Mouse (Mus musculus) cortical plate, adult 2 months (tissue): ENCODE measurements around the gene Fam69b.

ENCODE experiments used
- CTCF ChIP-seq: fragments of 200-500 bp; IDR thresholded peaks from 2 replicates; pipeline ENCODE4 v1.5.1; 2011; ENCODE audit warnings: mild to moderate bottlenecking, control low read depth, low read length; ENCODE audit not compliant: insufficient read depth; ENCODE audit errors: extremely low read depth
- POLR2A ChIP-seq: fragments of 200-500 bp; IDR thresholded peaks from 2 replicates; pipeline ENCODE4 v1.6.1; 2011; ENCODE audit warnings: mild to moderate bottlenecking, low read length, control low read depth; ENCODE audit not compliant: insufficient read depth; ENCODE audit errors: extremely low read depth

DNA sequence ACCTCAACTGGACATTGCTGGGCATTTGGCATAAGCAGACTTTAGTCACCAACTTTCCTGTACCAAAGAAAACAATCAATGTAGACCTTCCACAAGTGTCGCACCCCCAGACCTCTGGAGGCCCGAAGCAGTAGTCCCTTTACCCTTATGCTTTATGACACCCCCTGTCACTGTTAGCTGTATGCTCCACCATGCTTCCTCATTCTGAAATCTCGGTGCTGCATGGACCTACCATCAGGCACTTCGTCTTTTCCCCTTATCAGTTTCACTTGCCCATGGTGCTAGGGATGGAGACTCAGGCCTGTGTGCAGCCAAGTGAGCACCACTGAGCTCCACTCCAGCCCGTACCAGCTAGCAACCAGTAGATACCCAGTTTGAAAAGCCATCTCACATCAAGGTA is 9.8 kb downstream of the Fam69b start:
- TF ChIP-seq CTCF (no peak), POLR2A (no peak)
